Mouse (Mus musculus) neural tube, postnatal 0 days (tissue): ENCODE data around the gene Tas2r105. TPM values are rescaled to one million over a fixed set of nuclear protein-coding genes. Genes with fewer than 3 reads are reported as not detected.

Experiments
- polyA plus RNA-seq: library from polyadenylated mRNA; unstranded; fragments of >200 nt; fragmentation: Nextera tagmentation; extraction: Ambion mirVana; gene quantifications from 2 replicates; pipeline ENCODE4 v1.2.1, GENCODE M21; 2015

Gene Tas2r105
- not detected in 2 replicates for polyA plus RNA-seq

GRCm38 (mm10) chr6:131687395-131687794 is at the start of gene Tas2r105:
Gene Tas2r105 (minus strand): TSS chr6:131687495.

DNA sequence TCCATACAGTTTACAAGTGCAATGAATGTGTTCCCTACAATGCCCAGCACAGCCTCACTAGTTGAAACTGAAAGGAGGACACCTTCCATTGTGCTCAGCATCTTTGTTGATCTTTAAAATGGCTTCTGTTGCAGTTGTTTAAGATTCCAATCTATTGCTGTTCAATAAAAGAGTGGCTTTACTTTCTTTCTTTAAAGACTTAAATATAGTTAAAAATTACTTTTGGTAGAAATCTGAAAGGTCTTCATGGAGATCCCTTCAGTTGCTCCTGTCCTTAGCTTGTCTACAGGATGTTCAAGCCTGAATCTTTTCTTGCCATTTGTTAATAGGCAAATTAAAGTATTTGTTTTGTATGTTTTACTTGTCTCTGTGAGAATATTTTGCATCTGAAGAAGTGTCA is 2.7 kb upstream of the Tas2r105 start, which contains the start of gene Tas2r114:
Gene Tas2r114, minus strand, starts transcription at position 101 of the 400 bp plus-strand sequence.

GRCm38 (mm10) chr6:131685644-131686043 is 1.7 kb downstream of the Tas2r105 start, which contains the start of gene Tas2r104:
Gene Tas2r104 (minus strand): TSS chr6:131685744.

DNA sequence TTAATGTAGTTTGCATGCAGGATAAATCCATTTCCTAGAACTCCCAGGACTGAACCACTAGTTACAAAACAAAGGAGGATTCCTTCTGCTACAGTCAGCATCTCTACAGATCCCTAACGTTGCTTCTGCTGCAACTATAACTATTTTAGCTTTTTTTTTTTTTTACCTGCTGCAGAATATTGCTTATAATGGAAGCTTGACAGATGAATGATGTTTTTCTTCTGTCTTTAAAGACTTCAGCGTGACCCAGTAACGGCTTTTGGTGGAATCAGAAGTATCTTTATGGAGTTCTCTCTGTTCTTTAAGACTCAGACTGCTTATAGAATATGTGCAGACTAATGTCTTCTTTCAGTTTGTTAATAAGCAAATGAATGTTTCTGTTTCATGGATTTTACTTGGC is 8.5 kb downstream of the Tas2r105 start, which contains the start of gene Tas2r106:
Gene Tas2r106, minus strand, starts transcription at position 101 of the 400 bp plus-strand sequence.

GRCm38 (mm10) chr6:131660049-131660448 is 27.2 kb downstream of the Tas2r105 start, which contains the start of gene Tas2r107:
Gene Tas2r107 (minus strand): TSS chr6:131660149.

Other genes with a start within 250 kb of the Tas2r105 start
- gene 5430401F13Rik, start 201.1 kb downstream of the Tas2r105 start, polyA plus RNA-seq: not detected in 2 replicates
- gene Gm6619, start 201.1 kb downstream of the Tas2r105 start, polyA plus RNA-seq: not detected in 2 replicates
- gene Tas2r130, start 56.6 kb downstream of the Tas2r105 start, polyA plus RNA-seq: not detected in 2 replicates
- not detected in 2 replicates for gene Tas2r107, start 27.3 kb downstream of the Tas2r105 start, polyA plus RNA-seq
- not detected in 2 replicates for gene Tas2r106, start 8.6 kb downstream of the Tas2r105 start, polyA plus RNA-seq
- gene Tas2r104, start 1.8 kb downstream of the Tas2r105 start, polyA plus RNA-seq: not detected in 2 replicates
- gene Tas2r114, start 2.6 kb upstream of the Tas2r105 start, polyA plus RNA-seq: not detected in 2 replicates